Mouse (Mus musculus) heart, postnatal 0 days (tissue): ENCODE data around the gene Ppp1r27.

Experiments
- CTCF ChIP-seq: IDR thresholded peaks from 2 replicates; pipeline ENCODE4 v1.5.1; 2016; ENCODE audit warnings: antibody characterized with exemption, control low read depth, low read depth
- EP300 ChIP-seq: IDR thresholded peaks from 2 replicates; pipeline ENCODE4 v1.6.1; 2016; ENCODE audit warnings: antibody characterized with exemption, low read depth

DNA sequence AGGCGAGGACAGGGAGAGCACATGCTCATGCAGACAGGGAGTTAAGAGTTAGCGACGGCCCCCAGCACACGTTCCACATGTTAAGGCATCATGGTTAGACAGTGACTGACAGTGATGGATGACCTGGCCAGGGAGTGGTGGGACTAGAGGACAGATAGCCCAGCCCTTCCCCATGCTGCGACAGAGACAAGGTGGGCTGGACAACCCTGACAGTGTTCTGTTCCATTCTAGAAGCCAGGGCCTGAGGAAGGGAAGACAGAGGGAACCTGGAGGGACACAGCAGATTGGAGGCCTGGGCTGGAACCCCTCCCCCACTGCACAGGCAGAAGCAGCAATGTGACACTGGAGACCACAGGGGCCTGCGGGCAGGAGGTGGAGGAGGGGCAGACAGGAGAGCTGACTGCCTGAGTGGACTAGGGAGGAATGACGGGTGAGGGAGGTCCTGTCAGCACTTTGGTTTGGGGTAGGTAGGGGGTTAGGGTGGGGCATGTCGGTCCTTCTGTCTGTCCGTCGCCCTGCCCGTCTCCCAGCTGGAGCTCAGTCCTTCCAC lies 27.8 kb upstream of the Ppp1r27 start:
- no peak for TF ChIP-seq EP300
- no peak for TF ChIP-seq CTCF
